Mouse (Mus musculus) R1 (cell line): Measurements from ENCODE around the gene Ppp1r9a.

Source experiments
- DNase-seq: peaks from one replicate; pipeline ENCODE4 v3.0.0-alpha.2; 2018; ENCODE audit warnings: low read depth, low spot score

Gene Ppp1r9a

DNA sequence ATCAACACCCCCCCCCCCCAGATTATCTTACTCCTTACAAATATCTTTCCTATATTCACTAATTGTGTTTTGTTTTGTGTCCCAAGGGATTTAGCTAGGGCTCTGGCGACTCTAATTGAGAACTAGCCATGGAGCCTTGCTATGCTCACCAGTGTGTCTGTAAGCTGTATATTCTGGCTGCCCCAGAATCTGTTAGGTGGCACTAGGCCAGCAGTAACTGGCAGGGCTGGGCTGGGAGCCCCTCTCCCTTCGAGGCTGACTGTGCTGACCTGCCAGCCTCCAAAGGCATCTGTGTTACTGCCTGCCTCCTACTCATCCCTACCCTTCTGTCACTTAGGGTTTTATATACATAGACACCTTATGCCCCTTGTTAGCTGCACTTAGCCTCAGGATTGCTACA lies 200.0 kb downstream of the Ppp1r9a start:
- no peak for DNase-seq

GRCm38 (mm10) chr6:5103769-5104168 lies 201.1 kb downstream of the Ppp1r9a start:
- DNase-seq, result no peak

GRCm38 (mm10) chr6:5104238-5104637 lies 201.5 kb downstream of the Ppp1r9a start:
- no peak for DNase-seq

- DNase-seq, result no peak
Observed at GRCm38 (mm10) chr6:5108494-5108893, 205.8 kb downstream of the Ppp1r9a start.

DNA sequence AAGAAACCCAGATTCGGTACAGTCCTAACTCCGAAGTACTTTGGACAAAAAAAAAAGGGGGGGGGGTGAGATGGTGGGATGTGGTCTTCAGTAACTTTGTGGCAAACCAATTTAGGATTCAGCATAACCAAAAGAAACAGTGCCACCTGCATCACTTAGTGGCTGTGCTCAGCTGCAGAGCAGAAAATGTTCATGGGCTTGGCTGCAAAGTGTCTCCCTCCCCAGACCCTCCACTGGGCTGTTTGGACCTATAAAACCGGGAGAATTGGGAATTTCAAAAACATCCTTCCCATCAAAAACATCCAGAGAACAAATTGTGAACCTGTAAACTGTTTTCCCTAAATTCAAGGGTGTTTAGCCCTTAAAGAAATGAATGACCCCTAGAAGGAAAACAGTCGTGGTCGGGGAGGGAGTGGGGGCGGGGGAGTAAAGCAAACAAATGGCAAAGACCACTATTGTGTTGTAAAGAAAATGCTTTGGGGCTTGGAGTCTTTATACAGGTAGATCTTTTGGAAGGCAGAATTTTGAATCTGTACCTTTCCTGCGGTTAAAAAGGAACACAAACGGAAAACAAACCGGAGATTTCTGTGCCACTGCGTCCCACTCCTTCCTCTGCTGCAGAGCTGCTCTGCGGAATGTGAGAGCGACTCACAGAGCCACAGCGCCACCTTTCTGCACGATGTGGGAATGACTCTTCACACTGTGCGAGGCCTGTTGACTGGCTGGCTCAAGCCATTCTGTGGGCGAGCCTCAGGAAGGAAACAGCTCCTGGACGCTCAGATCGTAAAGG lies 207.4 kb downstream of the Ppp1r9a start:
- peak; percentile 91 for DNase-seq

- DNase-seq, result no peak
Observed at GRCm38 (mm10) chr6:5110715-5111048, 208.0 kb downstream of the Ppp1r9a start.

- no peak for DNase-seq
Observed at GRCm38 (mm10) chr6:5113103-5113502, 210.4 kb downstream of the Ppp1r9a start.

- DNase-seq, result no peak
Observed at GRCm38 (mm10) chr6:5113734-5114133, 211.0 kb downstream of the Ppp1r9a start.

DNA sequence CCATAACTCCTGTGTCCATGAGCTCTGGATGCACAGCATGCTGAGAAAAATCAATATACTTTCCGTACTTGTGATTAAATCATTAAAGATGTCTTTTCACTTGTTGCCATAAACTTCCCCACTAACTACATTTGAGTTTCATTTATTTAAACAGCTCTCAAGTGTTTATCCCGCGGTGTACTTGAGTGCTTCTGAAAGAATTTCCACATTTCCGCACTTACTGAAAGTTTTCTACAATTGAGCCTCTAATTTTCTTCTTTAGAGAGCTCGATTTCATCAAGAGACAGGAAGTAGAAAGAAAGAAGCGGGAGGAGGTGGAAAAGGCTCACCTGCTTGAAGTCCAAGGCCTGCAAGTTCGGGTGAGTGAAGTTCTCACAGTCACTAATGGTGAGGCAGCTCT lies 212.1 kb downstream of the Ppp1r9a start:
- no peak for DNase-seq

- DNase-seq, result peak; percentile 97
Observed at GRCm38 (mm10) chr6:5119181-5119910, 216.6 kb downstream of the Ppp1r9a start.

GRCm38 (mm10) chr6:5120229-5120628 lies 217.5 kb downstream of the Ppp1r9a start:
- DNase-seq, result no peak

GRCm38 (mm10) chr6:5129364-5130093 lies 226.8 kb downstream of the Ppp1r9a start:
- no peak for DNase-seq

GRCm38 (mm10) chr6:5134986-5135385 lies 232.3 kb downstream of the Ppp1r9a start:
- DNase-seq, result no peak

GRCm38 (mm10) chr6:5136046-5136445 lies 233.3 kb downstream of the Ppp1r9a start:
- DNase-seq, result no peak

DNA sequence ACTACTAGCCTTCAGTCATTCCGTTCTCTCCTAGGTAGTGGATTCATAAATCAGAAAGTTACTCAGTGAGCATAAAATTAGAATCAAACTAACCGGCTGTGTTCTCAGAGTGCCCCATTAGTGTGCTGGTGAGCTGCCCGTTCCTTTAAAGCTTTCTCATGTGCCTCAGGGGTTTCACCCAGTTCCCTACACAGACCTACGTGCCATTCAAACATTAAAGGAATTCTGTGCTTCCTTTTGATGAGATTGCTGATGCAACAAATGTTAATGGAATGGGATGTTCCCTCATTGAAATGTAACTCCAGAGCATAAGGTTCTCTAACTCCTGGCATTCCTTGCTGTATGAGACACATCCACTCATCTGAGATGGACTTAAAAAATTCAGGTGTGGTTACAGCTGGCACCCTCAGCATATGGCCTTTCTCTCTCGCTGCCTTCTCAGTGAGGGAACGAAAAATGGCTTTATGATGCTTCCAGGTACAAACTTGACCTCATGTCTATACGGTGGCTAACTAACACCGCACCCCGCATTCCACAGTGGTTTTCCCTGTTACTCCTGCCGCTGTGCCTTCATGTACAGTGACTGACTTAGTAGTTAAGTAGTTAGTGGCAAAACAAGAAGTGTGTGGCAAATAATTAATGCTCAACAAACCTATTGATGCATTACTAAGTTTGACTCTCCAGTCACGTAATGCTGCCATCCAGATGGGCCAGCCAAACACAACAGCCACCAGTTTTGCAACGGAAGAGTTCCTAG lies 236.3 kb downstream of the Ppp1r9a start:
- DNase-seq, result peak; percentile 44

GRCm38 (mm10) chr6:5139666-5140065 lies 236.9 kb downstream of the Ppp1r9a start:
- DNase-seq, result no peak

DNA sequence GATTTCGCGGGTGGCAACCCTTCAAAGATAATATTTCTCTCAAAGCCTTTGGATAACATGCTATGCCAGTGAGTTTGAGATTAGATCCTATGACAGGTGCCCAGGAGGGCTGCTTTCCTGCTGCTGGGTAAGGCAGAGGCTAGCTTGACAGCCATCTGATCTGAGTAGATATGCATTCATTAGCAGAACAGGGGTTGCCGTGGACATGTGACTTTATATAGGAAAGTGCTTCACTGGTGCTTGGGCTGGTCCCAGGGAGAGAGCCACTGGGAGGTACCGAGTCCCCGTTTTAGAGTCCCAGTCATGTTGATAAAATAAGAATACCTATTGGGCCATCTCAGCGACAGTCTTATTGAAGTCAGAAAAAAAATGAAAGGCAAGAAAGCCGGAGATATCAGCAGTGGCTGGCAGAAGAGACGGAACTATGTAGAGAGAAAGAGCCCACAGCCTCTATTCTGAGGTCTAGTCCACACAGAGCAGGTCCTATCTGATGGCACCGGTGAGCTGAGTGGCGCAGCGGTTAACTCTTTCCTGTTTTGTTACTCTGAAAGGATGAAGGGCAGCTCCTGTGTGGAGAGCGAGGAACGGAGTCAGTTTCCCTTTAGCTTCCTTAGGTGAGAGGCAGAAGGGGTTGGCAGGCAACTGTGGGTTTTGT lies 244.9 kb downstream of the Ppp1r9a start:
- DNase-seq, result no peak

DNA sequence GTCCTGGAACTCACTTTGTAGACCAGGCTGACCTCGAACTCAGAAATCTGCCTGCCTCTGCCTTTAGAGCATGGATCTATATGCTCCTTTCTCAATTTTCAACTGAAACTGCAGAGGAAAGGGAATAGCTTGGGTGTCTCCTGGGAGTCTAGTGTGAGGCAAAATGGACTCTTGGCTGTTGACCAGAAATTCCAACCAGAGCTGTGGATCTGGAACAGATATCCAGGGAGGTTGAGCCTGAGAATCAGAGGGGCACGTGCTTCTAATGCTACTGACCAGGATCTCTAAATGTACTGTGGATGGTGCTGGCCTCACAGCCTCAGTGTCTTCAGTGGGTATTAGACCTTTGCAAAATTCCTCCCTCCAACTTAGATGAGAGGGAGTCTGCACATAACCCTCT lies 247.2 kb downstream of the Ppp1r9a start:
- DNase-seq, result no peak

DNA sequence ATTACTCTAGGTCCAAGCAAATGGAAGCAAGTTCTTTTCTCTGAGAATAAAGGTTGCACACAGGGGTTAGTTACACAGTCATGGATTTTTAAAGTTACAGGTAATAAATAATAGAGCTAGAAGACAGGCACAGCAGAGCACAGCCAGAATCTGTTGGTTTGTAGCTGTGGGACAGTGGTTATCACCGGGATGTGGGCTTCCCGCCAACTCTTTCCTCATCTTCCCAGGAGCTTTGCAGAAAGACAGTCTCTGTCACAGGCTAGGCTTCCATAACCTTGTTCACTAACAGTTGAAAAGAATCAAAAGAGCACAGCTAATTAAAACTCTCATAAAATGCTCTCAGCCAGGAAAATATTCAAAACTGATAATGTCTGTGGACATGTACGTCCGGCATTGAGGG lies 248.5 kb downstream of the Ppp1r9a start:
- no peak for DNase-seq

DNA sequence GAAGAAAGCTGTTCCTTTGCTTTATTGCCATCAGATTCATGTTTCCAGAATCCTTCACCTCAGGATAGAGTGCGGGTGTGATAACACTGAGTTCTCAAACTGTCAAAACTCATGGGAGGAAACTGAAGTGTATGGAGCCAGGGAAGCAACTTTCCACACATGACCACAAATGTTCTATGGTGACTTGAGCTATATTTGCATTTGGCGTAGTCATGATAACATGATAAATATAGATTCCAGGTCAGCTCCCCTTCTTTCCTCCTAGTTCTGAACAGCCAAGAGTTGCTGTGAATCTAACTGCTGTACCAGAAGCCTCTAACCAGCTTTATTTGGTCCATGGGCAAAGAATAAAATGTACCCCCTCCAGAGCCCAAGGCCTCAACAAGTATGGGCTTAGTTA lies 249.5 kb downstream of the Ppp1r9a start:
- no peak for DNase-seq

DNA sequence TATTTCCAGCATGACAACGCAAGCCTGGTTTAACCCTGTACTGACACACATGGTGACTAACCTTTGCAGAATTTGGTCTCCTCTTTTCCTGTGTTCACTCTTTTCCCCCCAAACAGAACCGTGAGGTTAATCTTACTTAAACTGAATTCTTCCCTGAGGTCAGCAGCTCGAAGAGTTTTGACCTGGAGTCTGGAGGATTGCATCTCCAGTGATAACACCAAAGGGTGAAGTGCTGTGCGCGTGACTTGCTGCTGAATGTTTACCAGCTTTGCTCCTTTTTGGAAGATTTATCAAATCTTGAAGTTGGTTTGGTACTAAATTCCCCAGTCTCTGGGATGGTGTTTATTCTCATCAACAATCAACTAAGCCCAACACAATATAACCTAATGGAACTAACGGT lies 252.1 kb downstream of the Ppp1r9a start:
- no peak for DNase-seq
